Mouse (Mus musculus) gastrocnemius, adult 2 months (tissue): ENCODE data around the gene Esrrg. TPM values are rescaled to one million over a fixed set of nuclear protein-coding genes. Genes with fewer than 3 reads are reported as not detected.

ENCODE experiments used
- DNase-seq: peaks from one replicate; pipeline ENCODE4 v3.0.0; 2022
- H3K27ac ChIP-seq: fragments of 200-600 bp; 2 replicates; pipeline ENCODE4 v1.8.1; 2022; ENCODE audit warnings: mild to moderate bottlenecking
- H3K4me3 ChIP-seq: fragments of 200-600 bp; 2 replicates; pipeline ENCODE4 v1.8.1; 2022; ENCODE audit warnings: mild to moderate bottlenecking, moderate library complexity
- CTCF ChIP-seq: fragments of 200-600 bp; IDR thresholded peaks from 2 replicates; pipeline ENCODE4 v1.8.1; 2022; ENCODE audit warnings: antibody characterized with exemption, mild to moderate bottlenecking, moderate library complexity
- intact Hi-C: fragments of 180-260 bp; cut with DNase I; formaldehyde crosslinking; loops from one replicate; pipeline ENCODE4 v1.15.1; 2025
- total RNA-seq, 2 experiments: library from RNA; stranded (reverse); gene quantifications; 2 replicates each; pipeline ENCODE4 v1.2.3; 2021

The Esrrg gene
- total RNA-seq, 2 experiments from 2014 or later = 21.1 to 39.1 TPM

DNA sequence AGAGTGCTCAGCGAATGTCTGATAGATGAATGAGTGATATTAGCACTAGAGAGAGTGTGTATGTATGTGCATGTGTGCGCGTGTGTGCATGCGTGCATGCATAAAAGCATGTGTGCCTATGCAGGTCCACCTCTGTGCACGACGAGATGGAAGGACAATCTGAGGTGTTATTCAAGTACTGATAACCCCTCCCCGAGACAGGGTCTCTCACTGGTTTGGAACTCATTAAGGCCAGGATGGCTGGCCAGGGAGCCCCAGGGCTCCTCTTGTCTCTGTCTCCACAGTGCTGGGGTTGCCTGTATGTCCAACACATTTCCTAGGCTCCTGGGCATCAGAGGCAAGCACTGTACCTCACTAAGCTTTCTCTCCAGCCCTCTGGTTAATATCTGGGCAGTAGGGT lies 128.7 kb downstream of the Esrrg start:
- intact Hi-C loops = no loop called here

GRCm38 (mm10) chr1:187740531-187740930 lies 131.9 kb downstream of the Esrrg start:
- no peak for TF ChIP-seq CTCF
- intact Hi-C loops = no loop called here
- DNase-seq = peak; percentile 56
- Histone ChIP-seq H3K27ac (no peak overlapping the region), H3K4me3 (no peak overlapping the region)

More for the DNA sequence above, 128.7 kb downstream of the Esrrg start:
- no peak overlapping the region for H3K4me3 ChIP-seq
- no peak for DNase-seq
- no peak overlapping the region for H3K27ac ChIP-seq
- TF ChIP-seq CTCF = no peak

DNA sequence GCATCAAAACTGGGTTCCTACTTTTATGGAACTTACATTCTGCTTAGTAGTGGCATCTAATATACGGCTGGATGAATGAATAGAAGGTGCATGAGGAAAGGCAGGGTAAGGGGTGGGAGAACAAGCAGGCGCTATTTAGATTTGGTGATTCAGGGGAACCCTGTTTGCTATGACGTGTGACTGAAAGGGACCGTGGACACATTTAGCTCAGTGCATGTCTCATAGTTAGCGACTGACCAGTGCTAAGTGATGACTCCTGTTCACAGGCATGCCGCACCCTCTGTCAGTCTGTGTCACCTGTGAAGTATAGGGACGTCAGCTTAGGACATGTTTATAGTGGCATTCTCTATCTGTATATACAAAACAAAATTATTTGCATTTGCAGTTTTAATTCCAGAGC lies 132.7 kb downstream of the Esrrg start:
- Histone ChIP-seq H3K27ac (no peak overlapping the region), H3K4me3 (no peak overlapping the region)
- no peak for DNase-seq
- no peak for TF ChIP-seq CTCF
- intact Hi-C loops = no loop called here

DNA sequence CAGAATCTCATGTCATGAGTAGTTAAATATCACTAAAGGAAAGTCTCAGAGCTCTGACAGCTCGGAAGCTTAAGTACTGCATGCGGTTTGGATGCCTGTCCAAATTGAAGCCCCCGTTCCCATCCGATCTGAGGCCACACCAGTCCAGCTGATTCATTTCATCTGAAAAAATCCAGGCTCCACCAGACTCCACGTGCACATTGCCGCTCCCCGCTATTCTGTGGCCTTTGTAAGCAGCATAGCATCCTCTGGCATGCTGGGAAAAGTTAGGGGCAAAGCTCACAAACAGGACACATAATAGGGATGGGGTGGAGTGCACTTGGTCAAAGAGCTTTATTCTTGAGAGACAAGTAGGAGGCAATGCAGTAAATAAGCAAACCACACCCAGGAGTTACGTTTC lies 133.5 kb downstream of the Esrrg start:
- intact Hi-C loops = no loop called here
- Histone ChIP-seq H3K27ac (no peak overlapping the region), H3K4me3 (no peak overlapping the region)
- TF ChIP-seq CTCF = no peak
- DNase-seq = no peak

DNA sequence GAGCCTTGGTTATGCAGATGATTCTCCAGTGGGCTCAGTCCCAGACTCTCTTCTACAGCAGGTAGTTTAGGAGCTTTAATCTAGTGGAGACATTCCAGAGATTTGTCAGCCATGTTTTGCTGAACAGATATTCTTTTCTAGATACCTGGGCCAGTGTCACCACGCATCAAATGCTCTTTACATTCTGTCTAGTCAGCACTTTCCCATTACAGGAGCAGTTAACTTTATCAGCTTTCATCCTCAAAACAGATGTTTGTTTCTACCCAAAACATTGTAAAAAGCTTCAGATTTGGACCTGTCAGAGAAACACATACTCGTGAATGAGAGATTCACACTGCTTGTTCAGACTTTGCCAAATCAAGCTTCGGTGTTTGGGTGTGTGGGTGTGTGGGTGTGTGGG lies 140.7 kb downstream of the Esrrg start:
- TF ChIP-seq CTCF = no peak
- no peak overlapping the region for H3K27ac ChIP-seq
- no peak overlapping the region for H3K4me3 ChIP-seq
- DNase-seq = no peak
- intact Hi-C loops = no loop called here

DNA sequence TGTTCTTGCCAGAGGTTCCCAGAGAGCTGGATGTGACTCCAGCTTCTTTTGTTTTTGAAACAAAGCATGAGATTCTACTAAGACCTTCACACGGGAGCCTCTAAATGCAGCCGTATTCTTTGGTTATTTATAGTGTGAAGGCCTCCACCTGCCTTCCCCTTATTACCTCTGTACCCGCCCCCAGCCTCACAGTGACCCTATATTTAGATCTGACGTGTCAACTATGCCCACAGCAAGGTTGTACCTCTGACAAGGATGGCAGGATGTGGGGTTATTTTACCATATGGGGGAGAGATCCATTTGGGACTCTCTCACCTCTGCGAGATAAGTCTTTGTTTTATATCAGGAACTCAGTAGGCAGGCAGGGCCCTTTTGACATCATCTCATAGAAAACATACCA lies 141.3 kb downstream of the Esrrg start:
- DNase-seq = no peak
- TF ChIP-seq CTCF = no peak
- Histone ChIP-seq H3K4me3 (no peak overlapping the region), H3K27ac (no peak overlapping the region)
- intact Hi-C loops = no loop called here

DNA sequence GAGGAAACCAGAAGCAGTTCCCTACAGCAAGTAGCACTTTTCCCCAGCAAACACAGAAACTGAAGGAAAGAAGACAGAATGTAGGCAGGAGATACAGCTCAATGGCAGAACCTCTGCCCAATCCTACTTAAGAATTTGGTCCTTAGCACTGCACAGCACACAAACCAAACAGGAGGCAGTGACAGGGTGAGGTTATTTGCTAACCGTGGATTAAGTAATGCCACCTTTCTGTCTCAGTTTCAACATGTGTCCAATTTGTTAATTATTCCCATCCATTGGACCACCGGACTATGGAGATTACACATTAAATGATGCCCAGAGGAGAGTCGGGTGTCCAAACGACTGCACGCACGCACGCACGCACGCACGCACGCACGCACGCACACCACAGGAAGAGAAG lies 146.9 kb downstream of the Esrrg start:
- no peak overlapping the region for H3K4me3 ChIP-seq
- DNase-seq = no peak
- no peak overlapping the region for H3K27ac ChIP-seq
- intact Hi-C loops = no loop called here
- no peak for TF ChIP-seq CTCF

DNA sequence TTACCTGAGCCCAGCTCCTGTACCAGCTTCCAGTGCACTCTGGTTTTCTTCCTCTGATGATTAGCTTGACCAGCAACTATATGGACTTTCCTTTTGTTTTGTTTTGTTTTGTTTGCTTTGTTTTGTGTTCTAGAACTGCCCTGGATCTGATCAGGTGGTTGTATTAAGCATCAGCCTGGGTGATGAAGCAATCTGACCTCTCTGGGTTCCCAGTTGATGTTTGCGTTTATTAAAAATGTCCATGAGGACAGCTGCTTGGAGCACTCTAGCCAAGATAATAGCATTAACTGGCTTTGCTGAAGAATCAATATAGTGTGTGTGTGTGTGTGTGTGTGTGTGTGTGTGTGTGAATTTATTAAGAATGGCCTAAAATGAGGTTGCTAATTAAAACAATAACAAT lies 149.4 kb downstream of the Esrrg start:
- Histone ChIP-seq H3K4me3 (no peak overlapping the region), H3K27ac (no peak overlapping the region)
- intact Hi-C loops = no loop called here
- no peak for TF ChIP-seq CTCF
- no peak for DNase-seq

DNA sequence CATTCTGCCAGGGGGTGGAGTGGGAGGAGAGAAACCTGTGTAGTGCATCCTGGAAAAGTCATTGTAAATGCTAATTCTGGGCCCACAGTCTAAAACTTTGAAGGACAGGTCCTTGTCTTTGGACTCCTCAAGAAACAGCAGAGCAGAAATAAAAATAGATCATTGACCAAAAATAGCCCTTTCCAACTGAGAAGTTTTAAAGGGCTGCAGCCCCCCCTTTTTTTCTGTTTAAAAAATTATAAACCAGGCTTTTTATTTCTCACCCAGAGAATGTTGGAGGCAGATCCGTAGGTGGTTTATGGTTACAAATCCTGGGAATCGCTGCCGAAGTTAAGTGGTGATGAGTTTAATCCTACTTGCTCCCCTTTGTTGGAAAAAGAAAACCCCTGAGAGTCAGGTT lies 150.0 kb downstream of the Esrrg start:
- DNase-seq = no peak
- no peak for TF ChIP-seq CTCF
- intact Hi-C loops = no loop called here
- H3K4me3 ChIP-seq = no peak overlapping the region
- no peak overlapping the region for H3K27ac ChIP-seq

GRCm38 (mm10) chr1:187759536-187759935 lies 150.9 kb downstream of the Esrrg start:
- intact Hi-C loops = no loop called here
- no peak overlapping the region for H3K4me3 ChIP-seq
- DNase-seq = no peak
- no peak for TF ChIP-seq CTCF
- no peak overlapping the region for H3K27ac ChIP-seq

DNA sequence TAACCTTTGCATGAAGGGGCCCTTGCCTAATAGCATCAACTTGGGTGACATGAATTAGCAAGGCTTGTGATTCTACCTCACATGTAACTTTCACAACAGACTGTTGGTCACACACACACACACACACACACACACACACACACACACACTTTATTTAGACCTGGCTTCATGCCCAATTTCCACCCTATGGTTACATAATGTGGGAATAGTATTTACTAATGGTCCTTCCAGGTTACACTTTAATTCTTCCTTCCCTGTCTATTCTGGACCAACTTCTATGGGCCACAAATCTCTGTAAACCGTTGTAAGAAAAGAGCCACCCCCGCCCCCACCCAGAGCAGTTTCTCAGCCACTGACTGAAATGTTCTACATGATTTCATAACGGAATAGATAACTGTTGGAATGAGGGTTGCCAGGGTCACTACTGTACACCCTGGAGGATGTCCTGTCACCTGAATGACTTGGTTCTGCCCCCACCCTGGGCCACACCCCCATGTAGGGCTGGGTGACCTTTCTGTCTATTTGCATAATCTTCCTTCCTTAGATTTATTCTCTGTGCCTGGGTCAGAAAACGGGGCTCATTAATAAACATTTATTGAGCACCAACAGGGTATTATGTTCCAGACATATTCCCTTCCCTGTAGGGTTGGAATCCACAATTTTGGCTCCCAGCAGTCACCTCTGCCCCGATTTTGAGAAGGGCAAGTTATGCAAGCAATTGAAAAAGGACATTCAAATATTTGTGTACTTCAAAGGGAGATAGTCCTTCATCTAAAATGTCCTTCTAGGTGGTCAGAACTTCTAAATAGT lies 154.3 kb downstream of the Esrrg start:
- DNase-seq = no peak
- no peak for TF ChIP-seq CTCF
- H3K27ac ChIP-seq = no peak overlapping the region
- intact Hi-C loops = no loop called here
- no peak overlapping the region for H3K4me3 ChIP-seq

- no peak for TF ChIP-seq CTCF
- Histone ChIP-seq H3K27ac (no peak overlapping the region), H3K4me3 (no peak overlapping the region)
- intact Hi-C loops = no loop called here
- DNase-seq = no peak
Measured at GRCm38 (mm10) chr1:187763451-187763755, 154.8 kb downstream of the Esrrg start.

- TF ChIP-seq CTCF = no peak
- Histone ChIP-seq H3K27ac (no peak overlapping the region), H3K4me3 (no peak overlapping the region)
- intact Hi-C loops = no loop called here
- no peak for DNase-seq
Measured at GRCm38 (mm10) chr1:187763821-187764220, 155.2 kb downstream of the Esrrg start.

- no peak for TF ChIP-seq CTCF
- no peak overlapping the region for H3K27ac ChIP-seq
- no peak for DNase-seq
- H3K4me3 ChIP-seq = no peak overlapping the region
- intact Hi-C loops = no loop called here
Measured at GRCm38 (mm10) chr1:187765577-187765976, 157.0 kb downstream of the Esrrg start.
